Mouse (Mus musculus) heart, adult 8-10 months (tissue): Measurements from ENCODE around the gene Ptpn22. TPM values are rescaled to one million over a fixed set of nuclear protein-coding genes. Genes with fewer than 3 reads are reported as not detected.

Experiments
- DNase-seq: peaks from one replicate; pipeline ENCODE4 v3.0.0; 2022; ENCODE audit warnings: low spot score
- total RNA-seq, 4 experiments: library from RNA; stranded (reverse); gene quantifications; 2 replicates each; pipeline ENCODE4 v1.2.4; 2022

Ptpn22 gene
- total RNA-seq, 4 experiments from 2014 or later = 0.24 to 0.92 (median 0.50) TPM

DNA sequence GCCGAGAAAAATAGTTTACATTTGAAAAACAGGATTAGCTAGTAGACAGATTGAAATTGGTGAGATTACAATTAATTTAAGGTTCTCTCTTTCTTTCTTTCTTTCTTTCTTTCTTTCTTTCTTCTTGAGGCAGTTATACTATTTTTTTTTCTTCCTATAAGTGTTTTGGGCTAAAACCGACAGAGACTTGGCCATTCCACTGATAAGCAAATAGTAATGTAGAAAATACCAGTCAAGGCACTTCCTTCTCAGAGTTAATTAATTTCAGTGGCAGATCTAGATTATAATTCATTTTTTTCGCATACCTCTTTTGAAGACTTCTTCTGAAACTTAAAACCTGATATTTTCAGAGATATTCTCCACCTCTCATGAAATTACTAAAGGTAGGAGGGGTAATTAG lies 65.7 kb downstream of the Ptpn22 start:
- DNase-seq = no peak

- DNase-seq = no peak
Measured at GRCm38 (mm10) chr3:103927511-103927910, 67.9 kb downstream of the Ptpn22 start.

DNA sequence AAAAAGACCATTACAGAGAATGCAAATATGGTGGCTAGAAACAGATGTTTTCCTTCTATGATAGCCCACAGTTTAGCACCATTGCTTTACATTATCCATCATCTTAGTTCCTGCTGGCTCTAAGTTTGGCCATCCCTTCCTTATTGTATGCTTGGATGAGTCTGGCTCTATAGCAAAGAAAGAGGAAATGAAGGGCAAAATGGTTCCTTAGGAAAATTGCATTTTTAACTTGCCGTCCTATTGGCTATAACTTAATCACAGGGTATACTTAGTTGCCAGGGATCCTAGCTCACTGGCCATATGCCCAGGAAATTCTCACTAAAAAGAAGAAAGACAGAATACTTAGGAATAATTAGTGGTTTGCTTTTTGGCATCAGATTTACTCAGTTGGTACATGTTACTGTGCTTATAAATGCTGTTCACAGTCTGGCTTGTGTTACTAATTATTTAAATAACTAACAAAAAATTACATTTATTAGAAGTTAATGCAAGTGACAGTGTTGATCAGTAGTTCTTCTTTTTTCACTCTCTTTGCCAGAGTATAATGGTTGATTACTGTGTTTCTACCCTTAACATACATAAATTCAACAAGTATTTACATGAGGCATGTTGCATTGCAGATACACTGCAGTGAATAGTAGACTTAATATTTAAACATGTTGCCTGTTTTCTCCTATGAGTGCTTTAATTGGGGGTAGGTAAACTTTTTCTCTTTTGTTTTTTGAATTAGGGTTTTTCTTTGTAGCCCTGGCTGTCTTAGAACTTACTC lies 85.4 kb downstream of the Ptpn22 start:
- DNase-seq = no peak

DNA sequence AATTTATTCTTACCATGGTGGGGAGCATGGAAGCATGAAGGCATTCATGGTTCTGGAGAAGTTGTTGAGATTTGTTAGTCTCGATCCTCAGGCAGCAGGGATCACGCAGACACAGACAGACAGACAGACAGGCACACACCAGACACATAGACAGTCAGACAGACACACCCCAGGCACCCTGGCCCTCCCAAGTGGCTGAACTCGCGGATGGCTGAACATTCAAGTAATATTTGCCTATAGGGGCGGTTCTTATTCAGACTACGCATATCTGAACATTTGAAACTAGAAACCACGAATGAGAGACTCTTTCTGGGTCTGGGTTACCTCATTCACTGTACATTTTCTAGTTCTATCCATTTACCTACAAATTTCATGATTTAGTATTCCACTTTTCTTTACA lies 89.1 kb downstream of the Ptpn22 start:
- no peak for DNase-seq

- no peak for DNase-seq
Measured at GRCm38 (mm10) chr3:103960622-103961021, 101.0 kb downstream of the Ptpn22 start.

Other genes with a start within 250 kb of the Ptpn22 start
- 1 to 10 TPM in 2 of 4 experiments, not detected in 2; 2.1 to 3.1 TPM for gene Atg4a-ps, start 213.7 kb upstream of the Ptpn22 start, total RNA-seq
- gene Olfml3, start 121.8 kb upstream of the Ptpn22 start, total RNA-seq = 1 to 10 TPM; 4.4 to 5.2 (median 5.0) TPM
- not detected for gene Gm10964, start 120.4 kb upstream of the Ptpn22 start, total RNA-seq
- gene Hipk1, start 68.2 kb upstream of the Ptpn22 start, total RNA-seq = 100 to 1,000 TPM in 1 of 4 experiments, 10 to 100 TPM in 3; 83.0 to 105 (median 93.9) TPM
- gene Dclre1b, start 50.4 kb upstream of the Ptpn22 start, total RNA-seq = 1 to 10 TPM; 5.3 to 9.6 (median 7.2) TPM
- gene Ap4b1, start 50.3 kb upstream of the Ptpn22 start, total RNA-seq = 10 to 100 TPM; 14.0 to 16.6 (median 15.9) TPM
- not detected for gene Gm43064, start 50.2 kb upstream of the Ptpn22 start, total RNA-seq
- gene Bcl2l15, start 27.2 kb upstream of the Ptpn22 start, total RNA-seq = not detected
- gene Rsbn1, start 54.3 kb downstream of the Ptpn22 start, total RNA-seq = 1 to 10 TPM; 5.6 to 8.1 (median 7.0) TPM
- gene Phtf1, start 108.3 kb downstream of the Ptpn22 start, total RNA-seq = 1 to 10 TPM; 4.9 to 6.9 (median 6.4) TPM